Mouse (Mus musculus) limb, embryonic 11.5 days (tissue): ENCODE measurements around the gene Gbgt1. TPM values are rescaled to one million over a fixed set of nuclear protein-coding genes. Genes with fewer than 3 reads are reported as not detected.
A peak's percentile ranks its signal among the peaks of the same experiment; 100 is the strongest.

Experiments
- ATAC-seq: fragments of 200-750 bp; cut with Nextera tagmentation; 2 replicates; pipeline ENCODE4 v1.8.0; 2017; ENCODE audit warnings: low read depth; ENCODE audit not compliant: insufficient number of reproducible peaks, low FRiP score, low TSS enrichment
- DNase-seq: peaks from one replicate; pipeline ENCODE4 v3.0.0-alpha.2; 2015; ENCODE audit warnings: low spot score
- H3K27ac ChIP-seq: fragments of 300-500 bp; sonication (generic); replicated peaks from 2 replicates; pipeline ENCODE4 v1.5.1; 2014; ENCODE audit warnings: low read depth, mild to moderate bottlenecking, low read length
- H3K27me3 ChIP-seq: fragments of 300-500 bp; sonication (generic); 2 replicates; pipeline ENCODE4 v1.6.1; 2014; ENCODE audit warnings: mild to moderate bottlenecking, low read length, mixed read lengths; ENCODE audit not compliant: control insufficient read depth, insufficient read depth
- H3K36me3 ChIP-seq: fragments of 300-500 bp; sonication (generic); 2 replicates; pipeline ENCODE4 v1.6.1; 2014; ENCODE audit warnings: mild to moderate bottlenecking, low read length, moderate library complexity, mixed read lengths; ENCODE audit not compliant: control insufficient read depth, insufficient read depth
- H3K4me1 ChIP-seq: fragments of 300-500 bp; sonication (generic); 2 replicates; pipeline ENCODE4 v1.6.1; 2014; ENCODE audit warnings: low read length, mixed read lengths; ENCODE audit not compliant: control insufficient read depth, insufficient read depth
- H3K4me2 ChIP-seq: fragments of 300-500 bp; sonication (generic); 2 replicates; pipeline ENCODE4 v1.6.1; 2014; ENCODE audit warnings: low read depth, mild to moderate bottlenecking, moderate library complexity; ENCODE audit not compliant: severe bottlenecking
- H3K4me3 ChIP-seq: fragments of 300-500 bp; sonication (generic); 2 replicates; pipeline ENCODE4 v1.5.1; 2014; ENCODE audit warnings: low read depth, low read length
- H3K9ac ChIP-seq: fragments of 300-500 bp; sonication (generic); 2 replicates; pipeline ENCODE4 v1.6.1; 2014; ENCODE audit warnings: mild to moderate bottlenecking, low read length
- H3K9me3 ChIP-seq: fragments of 300-500 bp; sonication (generic); 2 replicates; pipeline ENCODE4 v1.6.1; 2016; ENCODE audit warnings: low read length; ENCODE audit not compliant: control insufficient read depth
- WGBS: fragments of 180-500 bp; shearing (Covaris S2); extraction: QIAGEN DNeasy Blood & Tissue Kit; methylation state at CpG from one replicate; pipeline ENCODE4 v1.1.7; 2014; 5-methylcytosine and 5-hydroxymethylcytosine counted together
- polyA plus RNA-seq: library from polyadenylated mRNA; unstranded; fragments of >200 nt; fragmentation: Nextera tagmentation; extraction: Ambion mirVana; gene quantifications from 2 replicates; pipeline ENCODE4 v1.2.1, GENCODE M21; 2014

Gene Gbgt1
- polyA plus RNA-seq, 1 experiment from 2014 or later, result not detected

GRCm38 (mm10) chr2:28528354-28528730 lies 31.7 kb downstream of the Gbgt1 start:
- Histone ChIP-seq H3K27ac (no peak overlapping the region), H3K4me2 (no peak overlapping the region), H3K9me3 (no peaks in the 10 kb centered on the region), H3K4me1 (peaks cover 36% of the 10 kb centered on the region), H3K4me3 (no peak overlapping the region), H3K9ac (no peak overlapping the region), H3K36me3 (no peaks in the 10 kb centered on the region), H3K27me3 (no peaks in the 10 kb centered on the region)
- 89% methylated on average over 7 of the region's 7 CpGs for WGBS
- ATAC-seq (no peak), DNase-seq (no peak)

GRCm38 (mm10) chr2:28529856-28530255 lies 33.2 kb downstream of the Gbgt1 start:
- DNase-seq (no peak), ATAC-seq (no peak)
- Histone ChIP-seq H3K27me3 (no peaks in the 10 kb centered on the region), H3K4me2 (no peak overlapping the region), H3K9ac (no peak overlapping the region), H3K9me3 (no peaks in the 10 kb centered on the region), H3K4me1 (peaks cover 43% of the 10 kb centered on the region), H3K27ac (no peak overlapping the region), H3K4me3 (no peak overlapping the region), H3K36me3 (no peaks in the 10 kb centered on the region)
- 78% methylated on average over 4 of the region's 4 CpGs for WGBS

GRCm38 (mm10) chr2:28530311-28530710 lies 33.6 kb downstream of the Gbgt1 start:
- H3K9me3 ChIP-seq, result no peaks in the 10 kb centered on the region
- DNase-seq, result no peak
- no peak overlapping the region for H3K4me3 ChIP-seq
- 72% methylated on average over 7 of the region's 7 CpGs for WGBS
- peaks cover 44% of the 10 kb centered on the region for H3K4me1 ChIP-seq
- H3K4me2 ChIP-seq, result no peak overlapping the region
- no peaks in the 10 kb centered on the region for H3K36me3 ChIP-seq
- ATAC-seq, result no peak
- H3K27ac ChIP-seq, result no peak overlapping the region
- H3K9ac ChIP-seq, result no peak overlapping the region
- no peaks in the 10 kb centered on the region for H3K27me3 ChIP-seq

GRCm38 (mm10) chr2:28532938-28533771 lies 36.5 kb downstream of the Gbgt1 start:
- peak overlapping the region; percentile 21; the same call in 1 of the 2 replicates for H3K27ac ChIP-seq
- H3K4me2 ChIP-seq, result peak overlapping the region; percentile 83
- peak overlapping the region; percentile 59 for H3K4me3 ChIP-seq
- H3K9ac ChIP-seq, result peak overlapping the region; percentile 74
- peak; percentile 83 for ATAC-seq
- DNase-seq, result peak; percentile 89
- peaks cover 52% of the 10 kb centered on the region for H3K4me1 ChIP-seq
- H3K9me3 ChIP-seq, result no peaks in the 10 kb centered on the region
- no peaks in the 10 kb centered on the region for H3K27me3 ChIP-seq
- 3% methylated on average over 49 of the region's 49 CpGs for WGBS
- no peaks in the 10 kb centered on the region for H3K36me3 ChIP-seq

- Histone ChIP-seq H3K4me3 (peak overlapping the region; percentile 59), H3K27me3 (no peaks in the 10 kb centered on the region), H3K36me3 (no peaks in the 10 kb centered on the region), H3K9me3 (no peaks in the 10 kb centered on the region), H3K9ac (peak overlapping the region; percentile 74), H3K4me2 (peak overlapping the region; percentile 83), H3K27ac (peak overlapping the region; percentile 85), H3K4me1 (peaks cover 56% of the 10 kb centered on the region)
- DNase-seq (no peak), ATAC-seq (0 out of 2 replicates have a peak, but pooled peaks have one; percentile 2)
- 65% methylated on average over 7 of the region's 7 CpGs for WGBS
These were observed 37.3 kb downstream of the Gbgt1 start for GRCm38 (mm10) chr2:28533901-28534435.

GRCm38 (mm10) chr2:28534436-28535262 lies 38.0 kb downstream of the Gbgt1 start:
- Histone ChIP-seq H3K4me1 (peaks cover 63% of the 10 kb centered on the region), H3K27me3 (no peaks in the 10 kb centered on the region), H3K4me3 (peak overlapping the region; percentile 59), H3K9ac (peak overlapping the region; percentile 52), H3K36me3 (no peaks in the 10 kb centered on the region), H3K4me2 (peak overlapping the region; percentile 83), H3K9me3 (no peaks in the 10 kb centered on the region), H3K27ac (peak overlapping the region; percentile 85)
- ATAC-seq (0 out of 2 replicates have a peak, but pooled peaks have one; percentile 18), DNase-seq (peak; percentile 72)
- 5% methylated on average over 11 of the region's 11 CpGs for WGBS

GRCm38 (mm10) chr2:28535263-28535540 lies 38.5 kb downstream of the Gbgt1 start:
- WGBS, result 4% methylated on average over 4 of the region's 4 CpGs

GRCm38 (mm10) chr2:28535650-28536049 lies 39.0 kb downstream of the Gbgt1 start:
- WGBS, result 14% methylated on average over 7 of the region's 7 CpGs
- Histone ChIP-seq H3K9me3 (no peaks in the 10 kb centered on the region), H3K36me3 (peaks cover 2% of the 10 kb centered on the region; the same call in 1 of the 2 replicates), H3K4me1 (peaks cover 58% of the 10 kb centered on the region), H3K4me2 (peak overlapping the region; percentile 83; the same call in 1 of the 2 replicates), H3K9ac (peak overlapping the region; percentile 47; the same call in 1 of the 2 replicates), H3K27me3 (no peaks in the 10 kb centered on the region), H3K4me3 (no peak overlapping the region), H3K27ac (peak overlapping the region; percentile 85)
- ATAC-seq, result no peak
- DNase-seq, result peak; percentile 38

More at GRCm38 (mm10) chr2:28535263-28535540, 38.5 kb downstream of the Gbgt1 start:
- H3K27me3 ChIP-seq, result no peaks in the 10 kb centered on the region
- H3K4me1 ChIP-seq, result peaks cover 59% of the 10 kb centered on the region
- no peaks in the 10 kb centered on the region for H3K36me3 ChIP-seq
- no peaks in the 10 kb centered on the region for H3K9me3 ChIP-seq
- peak overlapping the region; percentile 47; the same call in 1 of the 2 replicates for H3K9ac ChIP-seq
- H3K27ac ChIP-seq, result peak overlapping the region; percentile 85
- H3K4me2 ChIP-seq, result peak overlapping the region; percentile 83; the same call in 1 of the 2 replicates
- ATAC-seq (no peak), DNase-seq (peak; percentile 61)
- H3K4me3 ChIP-seq, result no peak overlapping the region; the same call in 1 of the 2 replicates
